Mouse (Mus musculus) thymus, adult 2 months (tissue): ENCODE data around the gene Fam186b. TPM values are rescaled to one million over a fixed set of nuclear protein-coding genes. Genes with fewer than 3 reads are reported as not detected.
"Not testable (repeated sequence)": the region's sequence is repeated elsewhere in the genome, so short reads cannot be mapped to it uniquely, and the experiment has no call there.

Experiments
- DNase-seq: peaks from one replicate; pipeline ENCODE4 v3.0.0; 2021
- H3K27ac ChIP-seq: fragments of 200-500 bp; 2 replicates; pipeline ENCODE4 v1.5.1; 2012; ENCODE audit warnings: low read length, control low read depth; ENCODE audit not compliant: control insufficient read depth, insufficient read depth
- H3K27me3 ChIP-seq: fragments of 200-500 bp; 2 replicates; pipeline ENCODE4 v1.6.1; 2012; ENCODE audit warnings: mild to moderate bottlenecking, low read length, moderate library complexity, mixed read lengths; ENCODE audit not compliant: control insufficient read depth, insufficient read depth
- H3K36me3 ChIP-seq: fragments of 200-500 bp; 2 replicates; pipeline ENCODE4 v1.6.1; 2012; ENCODE audit warnings: mild to moderate bottlenecking, low read length, moderate library complexity; ENCODE audit not compliant: control insufficient read depth, insufficient read depth
- H3K4me1 ChIP-seq: fragments of 200-500 bp; replicated peaks from 2 replicates; pipeline ENCODE4 v1.6.1; 2012; ENCODE audit warnings: low read length; ENCODE audit not compliant: control insufficient read depth, insufficient read depth
- H3K4me3 ChIP-seq: fragments of 200-500 bp; 2 replicates; pipeline ENCODE4 v1.5.1; 2012; ENCODE audit warnings: mild to moderate bottlenecking, low read length, control low read depth, moderate library complexity; ENCODE audit not compliant: control insufficient read depth, insufficient read depth
- CTCF ChIP-seq: fragments of 200-500 bp; IDR thresholded peaks from 2 replicates; pipeline ENCODE4 v1.5.1; 2012; ENCODE audit warnings: mild to moderate bottlenecking, control low read depth, low read length, moderate library complexity, borderline replicate concordance; ENCODE audit not compliant: control insufficient read depth, poor library complexity, insufficient read depth; ENCODE audit errors: extremely low read depth
- POLR2A ChIP-seq: fragments of 200-500 bp; IDR thresholded peaks from 2 replicates; pipeline ENCODE4 v1.6.1; 2012; ENCODE audit warnings: mild to moderate bottlenecking, low read length, control low read depth, moderate library complexity; ENCODE audit not compliant: control insufficient read depth, poor library complexity, insufficient read depth; ENCODE audit errors: extremely low read depth
- WGBS: fragments of 180-500 bp; shearing (Covaris S2); methylation state at CpG from one replicate; pipeline ENCODE4 v1.1.7; 2018; 5-methylcytosine and 5-hydroxymethylcytosine counted together
- polyA plus RNA-seq: library from polyadenylated mRNA; depleted of rRNA; stranded (reverse); fragments of >200 nt; gene quantifications from 2 replicates; pipeline ENCODE4 v1.2.3, GENCODE M21; 2012

Gene Fam186b
- polyA plus RNA-seq, 1 experiment = 0.11 TPM

GRCm38 (mm10) chr15:99253772-99254171 is 41.9 kb downstream of the Fam186b start:
- WGBS = 92% methylated on average over 6 of the region's 6 CpGs
- TF ChIP-seq CTCF (no peak), POLR2A (no peak)
- Histone ChIP-seq H3K4me1 (peaks cover 14% of the 10 kb centered on the region), H3K4me3 (no peak overlapping the region), H3K27me3 (no peaks in the 10 kb centered on the region), H3K36me3 (no peaks in the 10 kb centered on the region), H3K27ac (no peak overlapping the region)
- DNase-seq = no peak

- H3K4me3 ChIP-seq, H3K27ac ChIP-seq, DNase-seq, H3K27me3 ChIP-seq, H3K36me3 ChIP-seq: not testable (repeated sequence)
- 50% methylated on average over 2 of the region's 2 CpGs for WGBS
- peaks cover 14% of the 10 kb centered on the region for H3K4me1 ChIP-seq
Observed at GRCm38 (mm10) chr15:99253175-99253479, 42.6 kb downstream of the Fam186b start.

GRCm38 (mm10) chr15:99252381-99253174 is 43.1 kb downstream of the Fam186b start:
- 0 out of 2 replicates have a peak, but pooled peaks have one; percentile 3 for TF ChIP-seq POLR2A
- no peak for TF ChIP-seq CTCF
- DNase-seq = no peak
- WGBS = 5% methylated on average over 22 of the region's 22 CpGs

GRCm38 (mm10) chr15:99251626-99252380 is 43.9 kb downstream of the Fam186b start, which contains the start of gene Mcrs1:
Gene Mcrs1 (minus strand): TSS chr15:99251961.
- TF ChIP-seq POLR2A = peak; percentile 75; the same call in 1 of the 2 replicates
- TF ChIP-seq CTCF = 0 out of 2 replicates have a peak, but pooled peaks have one; percentile 49
- peaks cover 14% of the 10 kb centered on the region for H3K4me1 ChIP-seq
- H3K4me3 ChIP-seq = peak within 1 kb of the TSS; percentile 64
- under 1% methylated on average over 52 of the region's 52 CpGs for WGBS
- peak; percentile 95 for DNase-seq
- no peaks in the 10 kb centered on the region for H3K27me3 ChIP-seq
- H3K36me3 ChIP-seq = peaks cover 13% of the 10 kb centered on the region
- peak within 1 kb of the TSS; percentile 83 for H3K27ac ChIP-seq

More at GRCm38 (mm10) chr15:99252381-99253174, 43.1 kb downstream of the Fam186b start:
- peak overlapping the region; percentile 74 for H3K27ac ChIP-seq
- peaks cover 14% of the 10 kb centered on the region for H3K4me1 ChIP-seq
- peaks cover 6% of the 10 kb centered on the region for H3K36me3 ChIP-seq
- H3K4me3 ChIP-seq = peak overlapping the region; percentile 64
- no peaks in the 10 kb centered on the region for H3K27me3 ChIP-seq

- Histone ChIP-seq H3K36me3 (peaks cover 20% of the 10 kb centered on the region), H3K4me1 (peaks cover 14% of the 10 kb centered on the region), H3K4me3 (peak overlapping the region; percentile 64)
- not testable (repeated sequence) for DNase-seq, H3K27me3 ChIP-seq, H3K27ac ChIP-seq
- 2% methylated on average over 15 of the region's 15 CpGs for WGBS
Observed at GRCm38 (mm10) chr15:99251111-99251510, 44.6 kb downstream of the Fam186b start.

GRCm38 (mm10) chr15:99249938-99250337 is 45.8 kb downstream of the Fam186b start:
- peaks cover 24% of the 10 kb centered on the region for H3K36me3 ChIP-seq
- H3K4me3 ChIP-seq = no peak overlapping the region
- no peak for DNase-seq
- H3K27ac ChIP-seq = no peak overlapping the region
- 96% methylated on average over 11 of the region's 11 CpGs for WGBS
- peaks cover 14% of the 10 kb centered on the region for H3K4me1 ChIP-seq
- no peaks in the 10 kb centered on the region for H3K27me3 ChIP-seq
- TF ChIP-seq CTCF (no peak), POLR2A (no peak)
